Mouse (Mus musculus) 3T3-L1 (cell line): ENCODE measurements around the gene Ip6k3.

Experiments
- DNase-seq: peaks from one replicate; pipeline ENCODE4 v3.0.0-alpha.2; 2015; ENCODE audit warnings: low read depth, low spot score

The Ip6k3 gene

GRCm38 (mm10) chr17:27167545-27167944, at the start of gene Ip6k3:
Gene Ip6k3 (minus strand): TSS chr17:27167795.
- no peak for DNase-seq

- peak; percentile 46 for DNase-seq
Observed at GRCm38 (mm10) chr17:27212768-27213525, 45.4 kb upstream of the Ip6k3 start.

DNA sequence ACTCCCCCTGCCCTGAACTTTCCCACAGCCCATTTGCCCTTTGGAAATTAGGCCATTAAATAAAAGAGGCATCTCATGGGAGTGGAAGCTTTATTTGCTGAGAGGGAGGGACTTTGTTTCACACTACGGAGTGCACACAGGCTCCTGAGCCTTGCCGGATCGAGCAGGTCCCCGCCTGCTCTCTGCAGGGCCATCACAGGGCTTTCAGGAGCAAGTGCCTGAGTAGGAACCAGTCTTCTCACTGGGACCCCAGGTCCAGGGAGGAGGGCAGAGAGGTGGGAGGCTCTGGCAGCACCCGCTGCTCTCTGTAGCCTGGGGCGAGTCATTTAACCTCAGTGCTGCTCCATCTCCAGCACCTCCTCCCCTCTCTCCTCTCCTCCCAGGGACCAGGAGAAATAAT, 44.4 kb upstream of the Ip6k3 start:
- DNase-seq: no peak

- DNase-seq: peak; percentile 78
Observed at GRCm38 (mm10) chr17:27207113-27207707, 39.6 kb upstream of the Ip6k3 start.

DNA sequence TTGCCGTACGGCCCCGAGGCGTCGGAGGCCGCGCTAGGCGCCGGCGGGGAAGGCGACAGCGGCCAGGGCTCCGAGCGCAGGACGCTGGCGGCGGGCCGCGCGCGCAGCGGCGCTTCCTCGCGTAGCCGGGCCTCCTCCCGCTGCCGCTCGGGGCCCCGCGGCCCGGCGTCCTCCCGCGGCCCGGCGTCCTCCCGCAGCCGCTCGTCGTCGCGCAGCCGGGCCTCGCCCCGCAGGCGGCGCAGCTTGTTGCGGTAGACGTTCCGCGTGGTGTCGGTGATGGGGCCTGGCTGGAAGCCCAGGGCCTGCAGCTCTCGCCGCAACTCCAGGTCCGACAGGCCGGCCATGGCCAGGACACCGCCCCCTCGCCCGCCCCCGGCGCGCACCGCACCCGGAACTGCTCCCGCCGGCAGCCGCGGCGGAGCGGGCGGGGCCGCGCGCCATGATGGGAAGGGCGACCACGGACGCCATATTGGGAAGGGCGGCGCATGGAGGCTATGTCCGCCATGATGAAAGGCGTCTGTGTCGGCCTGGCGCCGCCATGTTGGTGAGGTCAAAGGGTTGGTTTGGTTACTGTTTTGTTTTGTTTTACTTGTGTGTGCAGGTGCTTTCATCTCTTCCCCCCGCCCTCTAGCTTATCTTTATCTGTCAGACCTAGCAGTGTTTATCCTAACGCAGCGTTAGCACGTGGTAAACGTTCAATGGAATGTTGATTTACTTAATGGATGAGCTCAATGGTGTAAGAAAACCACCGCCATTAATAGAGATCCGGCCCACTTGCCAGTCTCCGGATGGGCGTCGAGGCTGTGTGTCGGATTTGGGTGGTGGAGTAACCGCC, 36.7 kb upstream of the Ip6k3 start, which contains the start of gene Lemd2:
TSS of gene Lemd2 (minus strand) at position 395 of the 835 bp plus-strand sequence.
- DNase-seq: peak; percentile 95

DNA sequence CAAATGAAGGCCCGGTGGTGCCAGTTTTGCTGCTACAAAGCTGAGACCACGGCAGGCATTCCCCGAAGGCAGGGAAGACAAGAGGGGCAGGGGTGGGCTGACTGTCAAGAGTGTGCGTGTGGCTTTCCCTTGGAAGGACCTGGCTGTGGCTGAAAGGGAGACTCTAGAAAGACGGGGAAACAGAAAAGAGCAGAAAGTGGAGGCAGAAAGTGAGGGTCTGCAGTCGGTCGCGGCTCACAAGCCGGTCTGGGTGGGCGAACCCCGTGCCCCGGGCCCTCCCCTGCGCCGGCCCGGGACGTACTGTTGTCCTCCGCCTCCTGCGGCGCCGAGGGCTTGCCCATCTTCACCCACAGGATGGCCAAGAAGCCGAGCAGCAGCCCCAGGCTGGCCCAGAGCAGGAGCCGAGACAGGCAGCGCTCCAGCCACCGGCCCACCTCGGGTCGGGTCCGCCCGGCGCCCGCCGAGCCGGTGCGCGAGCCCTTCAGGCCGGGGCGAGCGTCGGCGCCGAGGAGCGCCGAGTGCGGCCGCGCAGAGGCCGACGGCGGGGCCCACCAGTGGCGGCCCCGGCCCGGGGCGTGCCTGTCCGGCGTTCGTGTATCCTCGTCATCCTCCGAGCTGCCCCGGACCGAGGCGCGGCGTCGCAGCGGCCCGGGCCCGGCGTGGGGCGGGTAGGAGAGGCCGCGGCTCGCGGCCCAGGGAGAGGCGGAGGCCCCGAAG, 35.9 kb upstream of the Ip6k3 start:
- DNase-seq: peak; percentile 39

- peak; percentile 63 for DNase-seq
Observed at GRCm38 (mm10) chr17:27202919-27203357, 35.3 kb upstream of the Ip6k3 start.

- peak; percentile 69 for DNase-seq
Observed at GRCm38 (mm10) chr17:27201981-27202380, 34.4 kb upstream of the Ip6k3 start.

- DNase-seq: no peak
Observed at GRCm38 (mm10) chr17:27200801-27201200, 33.2 kb upstream of the Ip6k3 start.

DNA sequence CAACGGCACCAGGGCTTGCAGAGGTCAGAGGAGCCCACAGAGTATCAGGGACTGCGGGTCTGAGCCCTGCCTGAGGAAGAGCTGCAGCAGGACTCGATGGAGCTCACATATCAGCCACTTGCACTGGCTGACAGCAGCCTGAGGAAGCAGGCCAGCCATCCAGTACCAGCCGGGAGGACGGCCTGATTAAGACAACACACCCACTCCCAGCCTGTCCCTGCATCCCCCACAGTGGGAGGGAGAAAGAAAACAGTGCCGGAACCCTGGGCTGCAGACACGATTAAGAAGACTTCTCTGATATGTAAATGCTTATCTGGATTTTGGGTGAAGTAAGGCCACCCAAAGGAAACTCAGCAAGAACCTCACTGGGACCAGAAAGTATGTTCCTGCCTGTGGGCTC, 32.3 kb upstream of the Ip6k3 start:
- no peak for DNase-seq

DNA sequence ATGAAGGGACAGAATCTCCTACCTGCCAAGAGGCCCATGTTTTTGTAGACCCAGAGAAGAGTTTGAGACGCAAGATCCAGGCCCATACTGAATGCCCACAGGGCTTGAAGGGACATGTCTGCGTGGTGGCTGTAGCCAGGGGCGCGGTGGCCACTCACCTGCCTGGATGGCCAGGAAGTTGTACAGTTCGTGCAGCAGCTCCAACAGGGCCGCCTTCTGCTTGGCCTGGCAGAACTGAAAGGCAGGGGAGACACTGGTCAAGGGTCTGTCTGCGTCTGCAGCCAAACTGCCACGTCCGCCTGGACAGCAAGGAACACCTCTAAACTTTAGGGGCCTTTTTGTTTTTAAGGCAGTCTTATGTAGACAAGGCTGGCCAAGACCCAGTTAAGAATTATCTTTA, 31.6 kb upstream of the Ip6k3 start:
- DNase-seq: no peak

DNA sequence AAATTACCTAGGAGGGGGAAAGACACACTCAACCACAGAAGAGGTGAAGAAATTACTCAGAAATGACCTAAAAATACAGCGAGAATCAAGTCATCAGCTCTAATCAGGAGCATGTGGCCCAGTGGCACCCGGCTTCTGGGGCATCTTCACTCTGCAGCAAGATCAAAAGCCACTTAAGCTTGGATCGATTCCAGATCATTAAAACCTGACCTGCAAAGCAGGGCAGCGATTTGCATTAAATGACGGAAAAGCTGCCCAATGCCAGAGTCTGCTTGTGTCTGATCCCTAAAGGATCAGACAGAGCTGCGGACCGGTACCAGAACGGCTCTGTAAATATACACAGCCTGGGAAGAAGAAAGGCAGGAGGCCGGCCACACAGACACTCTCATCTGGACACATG, 28.6 kb upstream of the Ip6k3 start:
- DNase-seq: no peak

- DNase-seq: no peak
Observed at GRCm38 (mm10) chr17:27194258-27195185, 26.9 kb upstream of the Ip6k3 start.

DNA sequence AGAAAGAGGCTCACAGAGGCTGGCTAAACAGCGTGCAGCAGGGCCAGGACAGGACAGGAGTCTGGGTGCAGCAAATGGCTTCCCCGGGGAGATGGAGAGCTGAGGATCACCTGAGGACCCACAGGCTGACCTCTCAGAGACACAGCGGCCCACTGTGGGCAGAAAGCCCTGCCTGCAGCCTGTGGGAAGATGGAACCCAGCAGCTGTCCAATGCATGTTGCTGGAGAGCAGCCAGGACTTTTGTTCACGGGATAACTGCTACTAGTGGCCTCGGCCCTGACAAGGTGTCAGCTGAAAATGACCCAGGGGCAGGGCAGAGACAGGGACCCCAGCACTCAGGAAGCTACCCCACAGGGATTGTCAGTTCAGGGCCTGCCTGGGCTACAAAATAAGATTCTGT, 24.2 kb upstream of the Ip6k3 start:
- DNase-seq: no peak

DNA sequence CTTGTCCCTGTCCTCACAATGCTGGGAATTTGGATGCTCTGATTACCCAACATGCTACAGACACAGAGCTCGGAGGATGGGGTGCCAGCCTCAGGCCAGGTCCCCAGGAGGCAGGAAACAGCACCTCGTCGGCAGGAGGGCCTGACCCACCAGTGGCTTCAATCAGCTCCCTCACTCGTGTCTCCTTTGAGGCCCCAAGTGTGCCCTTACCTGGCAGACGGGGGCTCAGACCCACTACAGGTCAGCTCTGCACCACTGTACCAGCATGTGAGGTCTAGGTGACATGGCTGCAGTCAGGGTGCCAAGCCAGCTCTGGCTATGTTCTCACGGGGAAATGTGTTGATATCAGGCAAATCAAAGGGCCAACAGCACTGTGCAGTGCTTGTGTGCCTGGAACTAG, 23.6 kb upstream of the Ip6k3 start:
- DNase-seq: no peak

DNA sequence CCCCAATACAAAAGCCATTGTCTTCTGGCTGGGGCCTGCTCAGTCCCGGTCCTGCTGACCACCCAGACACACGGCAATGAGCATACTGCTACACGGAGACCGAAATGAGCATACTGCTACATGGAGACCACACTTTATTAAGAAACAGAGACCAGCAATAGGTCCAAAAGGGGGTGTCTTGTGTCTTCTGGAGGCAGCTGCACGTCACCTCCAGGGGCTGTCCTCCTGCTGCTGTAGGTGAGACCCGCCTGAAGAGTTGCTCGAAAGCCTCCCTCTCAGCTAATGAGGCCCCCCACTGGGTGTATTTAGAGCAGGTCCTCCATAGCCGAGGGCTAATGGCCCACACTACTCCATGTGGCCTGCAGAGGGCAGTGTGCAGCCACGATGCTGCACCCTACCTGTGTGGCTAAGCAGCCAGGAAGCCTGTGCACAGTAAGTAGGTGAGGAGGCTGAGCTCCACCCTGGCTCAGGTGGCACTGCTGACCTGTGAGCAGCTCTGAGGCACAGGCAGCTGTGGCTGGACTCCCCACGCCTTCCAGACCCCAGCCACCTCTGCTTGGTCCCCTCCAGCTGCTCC, 22.1 kb upstream of the Ip6k3 start:
- peak; percentile 72 for DNase-seq

DNA sequence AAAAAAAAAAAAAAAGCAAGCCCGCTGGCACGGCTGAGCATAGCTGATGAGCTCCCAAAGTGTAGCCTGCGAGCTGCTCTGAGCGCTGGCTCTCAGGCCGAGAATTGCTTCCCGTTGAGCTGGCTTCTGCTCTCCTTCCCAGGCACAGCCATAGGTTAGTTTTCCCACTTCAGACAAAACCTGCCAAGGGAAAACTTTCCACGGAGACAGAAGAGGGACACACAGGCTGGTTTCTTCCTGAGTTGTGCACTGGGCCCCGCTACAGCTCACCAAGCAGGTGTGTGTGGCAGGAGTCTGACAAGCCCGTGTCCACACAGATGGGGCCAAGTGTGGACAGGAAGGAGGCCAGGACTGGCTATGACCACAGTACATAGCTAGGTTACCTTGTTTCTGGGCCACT, 21.3 kb upstream of the Ip6k3 start:
- DNase-seq: no peak

DNA sequence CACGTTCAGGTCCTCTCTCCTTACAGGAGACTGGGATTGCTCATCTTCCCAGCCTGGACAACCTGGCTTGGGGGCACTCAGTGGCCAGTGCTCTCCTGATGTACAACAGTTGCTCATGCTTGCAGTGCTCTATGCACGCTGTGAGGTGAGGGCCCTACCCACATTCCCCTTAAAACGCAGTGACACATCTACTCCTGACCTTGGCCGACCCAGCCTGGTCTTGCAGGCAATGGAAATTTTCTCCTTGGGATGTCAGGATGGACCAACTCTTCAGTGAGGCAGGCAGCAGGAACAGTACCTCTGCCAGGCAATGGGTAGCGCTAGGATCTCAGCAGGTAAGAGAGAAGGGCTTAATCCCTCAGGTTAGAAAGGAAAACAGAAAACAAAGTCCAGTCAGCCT, 19.5 kb upstream of the Ip6k3 start:
- DNase-seq: no peak

GRCm38 (mm10) chr17:27186068-27186467, 18.5 kb upstream of the Ip6k3 start:
- DNase-seq: no peak

- DNase-seq: peak; percentile 59
Observed at GRCm38 (mm10) chr17:27183667-27184292, 16.2 kb upstream of the Ip6k3 start.
